24 mouse cellular contexts compared by ENCODE assay signal in genomic region chr16:10943257-10943656, GRCm38 (mm10).
A peak's percentile ranks its signal among the peaks of the same experiment; 100 is the strongest.
DNase-seq lines count a peak whose midpoint lies in the region; ATAC-seq and TF ChIP-seq lines count a peak whose summit lies in the region.
"Had no signal": no experiment of that assay in that cellular context is flagged by ENCODE, and none has a peak within 500 bp of the region (broad histone marks: within the 10 kb centered on the region; RNA-seq: fewer than 3 reads in every experiment).

No protein-coding gene starts in this region.

- TF ChIP-seq EP300 in liver, postnatal 0 days (IDR thresholded peaks at IDR 0.05; ENCODE audit: low read depth) = no peak
- TF ChIP-seq EP300 in MEL (IDR thresholded peaks at IDR 0.05; ENCODE audit: low read depth in 1 of 2, low read length in 2 of 2) = no peak

- peak; percentile 7 for TF ChIP-seq RAD21 in MEL (IDR thresholded peaks at IDR 0.05; ENCODE audit: low read depth, low read length)

- no peak overlapping the region for H3K4me3 ChIP-seq in heart, embryonic 15.5 days
- no peak overlapping the region for H3K4me3 ChIP-seq in heart, embryonic 11.5 days (ENCODE audit: low read depth, low read length)
- no peak overlapping the region for H3K4me3 ChIP-seq in liver, postnatal 0 days (ENCODE audit: low read depth, low read length)
- H3K4me3 ChIP-seq in MEL (ENCODE audit: control insufficient read depth in 1 of 2, insufficient read depth in 1 of 2, low read depth in 2 of 2, low read length in 2 of 2) = no peak overlapping the region
- H3K4me3 ChIP-seq: erythroblast, embryonic 14.5 days; hindbrain, embryonic 15.5 days; midbrain, embryonic 12.5 days; neural tube, embryonic 13.5 days had no signal

- H3K9ac ChIP-seq in heart, embryonic 15.5 days = no peak overlapping the region
- H3K9ac ChIP-seq in heart, embryonic 11.5 days (ENCODE audit: low read depth, low read length) = no peak overlapping the region
- H3K9ac ChIP-seq in liver, postnatal 0 days (replicated peaks) = no peak overlapping the region
- H3K9ac ChIP-seq in MEL (ENCODE audit: control insufficient read depth, low read depth, low read length, poor library complexity, severe bottlenecking) = no peak overlapping the region
- H3K9ac ChIP-seq: hindbrain, embryonic 15.5 days; midbrain, embryonic 12.5 days; neural tube, embryonic 13.5 days had no signal

- no peaks in the 10 kb centered on the region for H3K27me3 ChIP-seq in heart, embryonic 15.5 days
- H3K27me3 ChIP-seq in heart, embryonic 11.5 days (ENCODE audit: control insufficient read depth, insufficient read depth, low read length) = no peaks in the 10 kb centered on the region
- H3K27me3 ChIP-seq in liver, postnatal 0 days (ENCODE audit: insufficient read depth, low read length) = no peaks in the 10 kb centered on the region
- H3K27me3 ChIP-seq in MEL (ENCODE audit: control insufficient read depth in 1 of 2, insufficient read depth in 2 of 2, low read length in 2 of 2) = no peaks in the 10 kb centered on the region
- H3K27me3 ChIP-seq: hindbrain, embryonic 15.5 days; midbrain, embryonic 12.5 days; neural tube, embryonic 13.5 days had no signal

- peaks cover 9% of the 10 kb centered on the region for H3K4me1 ChIP-seq in heart, embryonic 15.5 days (replicated peaks)
- H3K4me1 ChIP-seq in heart, embryonic 11.5 days (ENCODE audit: control insufficient read depth, insufficient read depth, low read length) = 0 out of 2 replicates have a peak, but pooled peaks cover 6% of the 10 kb centered on the region
- H3K4me1 ChIP-seq in liver, postnatal 0 days (ENCODE audit: insufficient read depth) = no peaks in the 10 kb centered on the region; the same call in 1 of the 2 replicates
- H3K4me1 ChIP-seq in MEL (ENCODE audit: control insufficient read depth in 1 of 2, insufficient read depth in 2 of 2, low read length in 2 of 2) = no peaks in the 10 kb centered on the region
- H3K4me1 ChIP-seq: hindbrain, embryonic 15.5 days; midbrain, embryonic 12.5 days; neural tube, embryonic 13.5 days had no signal

- H3K27ac ChIP-seq in heart, embryonic 15.5 days = no peak overlapping the region
- no peak overlapping the region for H3K27ac ChIP-seq in heart, embryonic 11.5 days (ENCODE audit: low read depth, low read length)
- no peak overlapping the region for H3K27ac ChIP-seq in liver, postnatal 0 days (ENCODE audit: low read depth)
- no peak overlapping the region for H3K27ac ChIP-seq in MEL (ENCODE audit: control insufficient read depth, low read depth, low read length)
- H3K27ac ChIP-seq: hindbrain, embryonic 15.5 days; midbrain, embryonic 12.5 days; neural tube, embryonic 13.5 days had no signal

- ATAC-seq in heart, embryonic 15.5 days (replicated peaks; ENCODE audit: insufficient number of reproducible peaks, insufficient read depth, low FRiP score, low read depth) = 0 out of 2 replicates have a peak, but pooled peaks have one; percentile 58
- ATAC-seq in heart, embryonic 11.5 days (replicated peaks; ENCODE audit: insufficient number of reproducible peaks, low FRiP score, low TSS enrichment) = no peak
- ATAC-seq in liver, postnatal 0 days = no peak
- ATAC-seq in megakaryocyte progenitor cell, adult 5-6 weeks (replicated peaks; ENCODE audit: poor library complexity) = no peak
- ATAC-seq: forebrain, embryonic 14.5 days had no signal

- WGBS in heart, embryonic 15.5 days = 24% methylated on average over 5 of the region's 5 CpGs
- 17% methylated on average over 5 of the region's 5 CpGs for WGBS in heart, embryonic 11.5 days (ENCODE audit: insufficient replicate concordance)
- WGBS in liver, postnatal 0 days (ENCODE audit: insufficient replicate concordance) = 51% methylated on average over 5 of the region's 5 CpGs

- H3K4me2 ChIP-seq in heart, embryonic 15.5 days = no peak overlapping the region
- no peak overlapping the region for H3K4me2 ChIP-seq in heart, embryonic 11.5 days
- H3K4me2 ChIP-seq in liver, postnatal 0 days (ENCODE audit: low read depth, low read length) = no peak overlapping the region
- H3K4me2 ChIP-seq: hindbrain, embryonic 15.5 days; liver, embryonic 11.5 days; midbrain, embryonic 12.5 days; neural tube, embryonic 13.5 days had no signal

- DNase-seq in liver, postnatal 0 days = no peak
- no peak for DNase-seq in liver
- DNase-seq in MEL (ENCODE audit: low read depth, low spot score) = peak; percentile 33
- peak; percentile 66 for DNase-seq in lung, postnatal 25 days (ENCODE audit: low spot score)
- no peak for DNase-seq in urinary bladder, postnatal 25 days (ENCODE audit: low spot score)
- DNase-seq: adrenal gland, postnatal 10 days; B cell, adult 2 months; cerebellum, adult 9-10 months; gastrocnemius, postnatal 10 days; heart, adult 11 months; heart, postnatal 14 days; kidney, adult 18-20 months; kidney, postnatal 14 days; left cerebral cortex, postnatal 4 days; thymus, postnatal 36 days had no signal

- H3K36me3 ChIP-seq in heart, embryonic 15.5 days = no peaks in the 10 kb centered on the region
- no peaks in the 10 kb centered on the region for H3K36me3 ChIP-seq in heart, embryonic 11.5 days (ENCODE audit: control insufficient read depth, insufficient read depth, low read length)
- H3K36me3 ChIP-seq in liver, postnatal 0 days (replicated peaks; ENCODE audit: insufficient read depth, low read length) = no peaks in the 10 kb centered on the region
- peaks cover 0 to 2% of the 10 kb centered on the region in 2 experiments; a peak in 1 of 4 replicates for H3K36me3 ChIP-seq in MEL (ENCODE audit: control insufficient read depth in 1 of 2, insufficient read depth in 2 of 2, low read length in 2 of 2)
- H3K36me3 ChIP-seq: hindbrain, embryonic 15.5 days; midbrain, embryonic 12.5 days; neural tube, embryonic 13.5 days had no signal

- H3K79me2 ChIP-seq in MEL (ENCODE audit: control insufficient read depth, insufficient read depth, low read length, poor library complexity) = no peaks in the 10 kb centered on the region

- H3K9me3 ChIP-seq in heart, embryonic 15.5 days (replicated peaks) = no peaks in the 10 kb centered on the region
- H3K9me3 ChIP-seq in heart, embryonic 11.5 days (replicated peaks; ENCODE audit: control insufficient read depth, low read length) = no peaks in the 10 kb centered on the region
- no peaks in the 10 kb centered on the region for H3K9me3 ChIP-seq in liver, postnatal 0 days (ENCODE audit: low read length)
- H3K9me3 ChIP-seq in MEL (replicated peaks; ENCODE audit: insufficient read depth, low read length) = no peaks in the 10 kb centered on the region
- H3K9me3 ChIP-seq: hindbrain, embryonic 15.5 days; midbrain, embryonic 12.5 days; neural tube, embryonic 13.5 days had no signal

- TF ChIP-seq CTCF in liver, postnatal 0 days (IDR thresholded peaks at IDR 0.05; ENCODE audit: low read depth) = peak; percentile 30; the same call in 1 of the 2 replicates
- TF ChIP-seq CTCF in MEL (IDR thresholded peaks at IDR 0.05 in 2 of 3, conservative IDR thresholded peaks at IDR 0.05 in 1 of 3; ENCODE audit: control insufficient read depth in 1 of 3, insufficient read depth in 1 of 3, low read depth in 2 of 3, low read length in 3 of 3, poor library complexity in 1 of 3, severe bottlenecking in 1 of 3) = peak in 1 of 3 experiments; percentile 5; a peak in 1 of 6 replicates

- TF ChIP-seq POLR2A in MEL (IDR thresholded peaks at IDR 0.05; ENCODE audit: control insufficient read depth in 1 of 2, insufficient read depth in 1 of 2, low read depth in 1 of 2, low read length in 2 of 2, poor library complexity in 1 of 2) = no peak

TF ChIP-seq in MEL, 35 proteins besides CTCF, POLR2A, EP300 and RAD21:
- no peak for TF ChIP-seq TBP (IDR thresholded peaks at IDR 0.05; ENCODE audit: low read depth, low read length)
- no peak for TF ChIP-seq POLR2AphosphoS5 (IDR thresholded peaks at IDR 0.05; ENCODE audit: borderline replicate concordance, low read depth, low read length)
- TF ChIP-seq SMC3 (IDR thresholded peaks at IDR 0.05; ENCODE audit: low read depth, low read length) = peak; percentile 34

Comparison
In these comparisons a context has a peak if more than half of its experiments do, and no peak if none do; other contexts are left out.
1. DNase-seq: peak in MEL (single experiment) and lung, postnatal 25 days (single experiment); none in liver, postnatal 0 days (single experiment), liver (single experiment) and urinary bladder, postnatal 25 days (single experiment).